Mouse (Mus musculus): ENCODE data around the gene Rassf5. TPM values are rescaled to one million over a fixed set of nuclear protein-coding genes. Genes with fewer than 3 reads are reported as not detected.

Gene Rassf5
- polyA plus RNA-seq, 1 experiment from 2014 or later, result 0.93 TPM

- H3K4me1 ChIP-seq, result no peaks in the 10 kb centered on the region
- H3K27me3 ChIP-seq (ENCODE audit: low read depth, poor library complexity, severe bottlenecking), result no peaks in the 10 kb centered on the region
- no peaks in the 10 kb centered on the region for H3K9me3 ChIP-seq (replicated peaks)
- WGBS, result 88% methylated on average over 7 of the region's 7 CpGs
- no peak for DNase-seq (ENCODE audit: low spot score)
- H3K27ac ChIP-seq (replicated peaks), result no peak overlapping the region
- peaks cover 19% of the 10 kb centered on the region for H3K36me3 ChIP-seq
- H3K4me3 ChIP-seq, result no peak overlapping the region
Observed at GRCm38 (mm10) chr1:131183201-131183600, 61.9 kb downstream of the Rassf5 start.

GRCm38 (mm10) chr1:131181642-131182527, 63.2 kb downstream of the Rassf5 start:
- peaks cover 32% of the 10 kb centered on the region for H3K36me3 ChIP-seq
- H3K4me1 ChIP-seq, result no peaks in the 10 kb centered on the region
- no peaks in the 10 kb centered on the region for H3K9me3 ChIP-seq (replicated peaks)
- peak; percentile 74 for DNase-seq (ENCODE audit: low spot score)
- WGBS, result 74% methylated on average over 9 of the region's 9 CpGs
- no peak overlapping the region for H3K4me3 ChIP-seq
- H3K27ac ChIP-seq (replicated peaks), result no peak overlapping the region
- H3K27me3 ChIP-seq (ENCODE audit: low read depth, poor library complexity, severe bottlenecking), result no peaks in the 10 kb centered on the region

- H3K9me3 ChIP-seq (replicated peaks), result no peaks in the 10 kb centered on the region
- no peaks in the 10 kb centered on the region for H3K27me3 ChIP-seq (ENCODE audit: low read depth, poor library complexity, severe bottlenecking)
- H3K36me3 ChIP-seq, result peaks cover 47% of the 10 kb centered on the region
- H3K4me3 ChIP-seq, result no peak overlapping the region
- no peak for DNase-seq (ENCODE audit: low spot score)
- no peak overlapping the region for H3K27ac ChIP-seq (replicated peaks)
- 96% methylated on average over 7 of the region's 7 CpGs for WGBS
- H3K4me1 ChIP-seq, result no peaks in the 10 kb centered on the region
Observed at GRCm38 (mm10) chr1:131180386-131180785, 64.7 kb downstream of the Rassf5 start.

- Histone ChIP-seq H3K27ac (replicated peaks) (no peak overlapping the region), H3K27me3 (ENCODE audit: low read depth, poor library complexity, severe bottlenecking) (no peaks in the 10 kb centered on the region), H3K4me3 (no peak overlapping the region), H3K4me1 (no peaks in the 10 kb centered on the region), H3K36me3 (peaks cover 70% of the 10 kb centered on the region), H3K9me3 (replicated peaks) (no peaks in the 10 kb centered on the region)
- DNase-seq (ENCODE audit: low spot score), result no peak
- 89% methylated on average over 5 of the region's 5 CpGs for WGBS
Observed at GRCm38 (mm10) chr1:131178083-131178482, 67.0 kb downstream of the Rassf5 start.

GRCm38 (mm10) chr1:131177249-131177648, 67.8 kb downstream of the Rassf5 start:
- H3K4me1 ChIP-seq, result no peaks in the 10 kb centered on the region
- no peaks in the 10 kb centered on the region for H3K27me3 ChIP-seq (ENCODE audit: low read depth, poor library complexity, severe bottlenecking)
- WGBS, result 90% methylated on average over 4 of the region's 4 CpGs
- DNase-seq (ENCODE audit: low spot score), result no peak
- no peak overlapping the region for H3K27ac ChIP-seq (replicated peaks)
- no peak overlapping the region for H3K4me3 ChIP-seq
- H3K9me3 ChIP-seq (replicated peaks), result no peaks in the 10 kb centered on the region
- peaks cover 78% of the 10 kb centered on the region for H3K36me3 ChIP-seq

- no peak overlapping the region for H3K4me3 ChIP-seq
- peaks cover 93% of the 10 kb centered on the region for H3K36me3 ChIP-seq
- no peak overlapping the region for H3K27ac ChIP-seq (replicated peaks)
- H3K9me3 ChIP-seq (replicated peaks), result no peaks in the 10 kb centered on the region
- 93% methylated on average over 8 of the region's 8 CpGs for WGBS
- no peaks in the 10 kb centered on the region for H3K27me3 ChIP-seq (ENCODE audit: low read depth, poor library complexity, severe bottlenecking)
- DNase-seq (ENCODE audit: low spot score), result no peak
- no peaks in the 10 kb centered on the region for H3K4me1 ChIP-seq
Observed at GRCm38 (mm10) chr1:131175819-131176218, 69.2 kb downstream of the Rassf5 start.

GRCm38 (mm10) chr1:131175189-131175588, 69.9 kb downstream of the Rassf5 start:
- Histone ChIP-seq H3K36me3 (peaks cover 97% of the 10 kb centered on the region), H3K27ac (replicated peaks) (no peak overlapping the region), H3K4me1 (no peaks in the 10 kb centered on the region), H3K4me3 (no peak overlapping the region), H3K27me3 (ENCODE audit: low read depth, poor library complexity, severe bottlenecking) (no peaks in the 10 kb centered on the region), H3K9me3 (replicated peaks) (no peaks in the 10 kb centered on the region)
- 100% methylated on average over 1 of the region's 1 CpGs for WGBS
- DNase-seq (ENCODE audit: low spot score), result no peak

GRCm38 (mm10) chr1:131174299-131174861, 70.7 kb downstream of the Rassf5 start:
- peaks cover 97% of the 10 kb centered on the region for H3K36me3 ChIP-seq
- DNase-seq (ENCODE audit: low spot score), result no peak
- H3K9me3 ChIP-seq (replicated peaks), result no peaks in the 10 kb centered on the region
- no peaks in the 10 kb centered on the region for H3K4me1 ChIP-seq
- WGBS, result 90% methylated on average over 12 of the region's 12 CpGs
- no peak overlapping the region for H3K4me3 ChIP-seq
- no peaks in the 10 kb centered on the region for H3K27me3 ChIP-seq (ENCODE audit: low read depth, poor library complexity, severe bottlenecking)
- no peak overlapping the region for H3K27ac ChIP-seq (replicated peaks)

- DNase-seq (ENCODE audit: low spot score), result no peak
- H3K27me3 ChIP-seq (ENCODE audit: low read depth, poor library complexity, severe bottlenecking), result no peaks in the 10 kb centered on the region
- WGBS, result 89% methylated on average over 6 of the region's 6 CpGs
- H3K36me3 ChIP-seq, result peaks cover 100% of the 10 kb centered on the region
- H3K27ac ChIP-seq (replicated peaks), result no peak overlapping the region
- H3K9me3 ChIP-seq (replicated peaks), result no peaks in the 10 kb centered on the region
- no peak overlapping the region for H3K4me3 ChIP-seq
- no peaks in the 10 kb centered on the region for H3K4me1 ChIP-seq
Observed at GRCm38 (mm10) chr1:131173809-131174208, 71.2 kb downstream of the Rassf5 start.

- WGBS, result 93% methylated on average over 7 of the region's 7 CpGs
- Histone ChIP-seq H3K4me3 (no peak overlapping the region), H3K27ac (replicated peaks) (no peak overlapping the region), H3K36me3 (peaks cover 100% of the 10 kb centered on the region), H3K27me3 (ENCODE audit: low read depth, poor library complexity, severe bottlenecking) (no peaks in the 10 kb centered on the region), H3K4me1 (no peaks in the 10 kb centered on the region), H3K9me3 (replicated peaks) (no peaks in the 10 kb centered on the region)
- DNase-seq (ENCODE audit: low spot score), result no peak
Observed at GRCm38 (mm10) chr1:131173001-131173400, 72.1 kb downstream of the Rassf5 start.

GRCm38 (mm10) chr1:131167612-131168011, 77.4 kb downstream of the Rassf5 start:
- Histone ChIP-seq H3K4me3 (no peak overlapping the region), H3K36me3 (peaks cover 99% of the 10 kb centered on the region), H3K4me1 (no peaks in the 10 kb centered on the region), H3K27me3 (ENCODE audit: low read depth, poor library complexity, severe bottlenecking) (no peaks in the 10 kb centered on the region), H3K9me3 (replicated peaks) (no peaks in the 10 kb centered on the region), H3K27ac (replicated peaks) (no peak overlapping the region)
- DNase-seq (ENCODE audit: low spot score), result no peak
- WGBS, result 95% methylated on average over 10 of the region's 10 CpGs

- H3K4me3 ChIP-seq, result no peak overlapping the region
- 93% methylated on average over 6 of the region's 6 CpGs for WGBS
- DNase-seq (ENCODE audit: low spot score), result no peak
- no peaks in the 10 kb centered on the region for H3K9me3 ChIP-seq (replicated peaks)
- no peak overlapping the region for H3K27ac ChIP-seq (replicated peaks)
- no peaks in the 10 kb centered on the region for H3K4me1 ChIP-seq
- H3K36me3 ChIP-seq, result peaks cover 99% of the 10 kb centered on the region
- H3K27me3 ChIP-seq (ENCODE audit: low read depth, poor library complexity, severe bottlenecking), result no peaks in the 10 kb centered on the region
Observed at GRCm38 (mm10) chr1:131164427-131164826, 80.6 kb downstream of the Rassf5 start.

GRCm38 (mm10) chr1:131161091-131161490, 84.0 kb downstream of the Rassf5 start:
- H3K27me3 ChIP-seq (ENCODE audit: low read depth, poor library complexity, severe bottlenecking), result no peaks in the 10 kb centered on the region
- no peak overlapping the region for H3K27ac ChIP-seq (replicated peaks)
- H3K9me3 ChIP-seq (replicated peaks), result no peaks in the 10 kb centered on the region
- no peak overlapping the region for H3K4me3 ChIP-seq
- H3K4me1 ChIP-seq, result no peaks in the 10 kb centered on the region
- DNase-seq (ENCODE audit: low spot score), result no peak
- WGBS, result 91% methylated on average over 11 of the region's 11 CpGs
- H3K36me3 ChIP-seq, result peaks cover 82% of the 10 kb centered on the region
